Mouse (Mus musculus) brain, embryonic 14.5 days (tissue): ENCODE data around the gene Magi2. TPM values are rescaled to one million over a fixed set of nuclear protein-coding genes. Genes with fewer than 3 reads are reported as not detected.
A peak's percentile ranks its signal among the peaks of the same experiment; 100 is the strongest.

Source experiments
- DNase-seq: peaks from one replicate; pipeline ENCODE4 v3.0.0-alpha.2; 2011; ENCODE audit warnings: low read depth
- CTCF ChIP-seq: fragments of 200-500 bp; IDR thresholded peaks from 2 replicates; pipeline ENCODE4 v1.5.1; 2012; ENCODE audit warnings: inconsistent platforms, mild to moderate bottlenecking, moderate library complexity, borderline replicate concordance; ENCODE audit not compliant: insufficient read depth, insufficient read length; ENCODE audit errors: extremely low read depth
- POLR2A ChIP-seq: fragments of 200-500 bp; IDR thresholded peaks from 2 replicates; pipeline ENCODE4 v1.6.1; 2012; ENCODE audit warnings: mild to moderate bottlenecking, inconsistent platforms, borderline replicate concordance; ENCODE audit not compliant: poor library complexity, insufficient read depth, insufficient read length, severe bottlenecking; ENCODE audit errors: extremely low read depth
- polyA plus RNA-seq: library from polyadenylated mRNA; depleted of rRNA; stranded (reverse); fragments of >200 nt; gene quantifications from 2 replicates; pipeline ENCODE4 v1.2.3, GENCODE M21; 2012

Gene Magi2
- polyA plus RNA-seq, 1 experiment, result 36.9 TPM

DNA sequence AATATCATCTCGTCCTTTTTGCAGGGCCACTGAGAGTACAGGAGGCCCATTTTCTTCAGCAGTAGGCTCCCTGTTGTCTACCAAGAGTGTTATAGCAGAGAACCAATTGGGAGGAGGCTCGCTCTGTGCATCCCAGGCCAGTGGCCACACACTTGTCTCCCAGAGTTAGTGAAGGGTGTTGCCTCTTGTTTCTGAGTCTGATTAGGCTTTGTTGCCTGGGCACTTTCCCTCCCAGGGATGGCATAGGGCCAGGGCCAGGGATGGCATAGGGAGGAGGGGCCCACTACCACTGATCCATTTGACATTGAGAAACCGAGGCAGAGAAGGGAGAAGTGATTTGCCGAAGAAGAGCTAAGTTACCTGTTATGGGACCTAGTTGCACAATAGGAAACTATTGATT is 679.8 kb downstream of the Magi2 start:
- TF ChIP-seq CTCF (no peak), POLR2A (no peak)
- DNase-seq, result peak; percentile 55

- TF ChIP-seq POLR2A, result no peak
- no peak for TF ChIP-seq CTCF
- peak; percentile 84 for DNase-seq
Measured at GRCm38 (mm10) chr5:19907381-19907982, 680.6 kb downstream of the Magi2 start.

DNA sequence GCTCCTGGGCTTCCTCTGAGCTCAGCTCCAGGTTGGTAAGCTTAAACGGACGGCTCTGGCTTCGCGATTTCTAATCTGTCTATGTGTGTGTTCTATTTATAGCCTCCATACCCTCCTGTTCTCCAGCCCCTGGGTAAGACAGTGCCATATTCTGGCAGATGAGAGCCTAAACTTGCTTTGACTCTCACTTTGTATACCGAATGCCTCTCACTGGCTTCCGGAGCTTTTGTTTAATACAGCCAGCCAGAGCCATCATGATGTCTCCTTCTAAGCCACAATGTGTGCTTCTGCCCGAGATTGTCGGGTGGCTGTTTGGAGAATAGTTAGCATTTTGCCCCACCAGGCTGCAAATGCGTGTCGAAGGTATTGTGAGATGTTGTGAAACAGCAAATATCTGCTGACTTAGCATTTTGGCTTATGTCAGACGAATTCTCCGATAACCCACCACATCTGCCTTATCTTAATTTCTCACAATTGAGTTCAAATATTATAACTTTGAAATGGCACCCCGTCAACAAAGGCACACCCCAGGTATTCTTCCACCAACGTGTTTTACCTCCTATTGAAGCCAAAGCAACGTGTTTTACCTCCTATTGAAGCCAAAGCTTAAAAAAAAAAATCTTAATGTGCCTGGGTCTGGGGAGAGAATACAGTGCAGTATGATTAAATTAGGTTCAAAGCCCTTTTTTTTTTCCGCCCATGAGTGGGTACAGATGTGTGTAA is 681.3 kb downstream of the Magi2 start:
- no peak for TF ChIP-seq CTCF
- peak; percentile 23; the same call in 1 of the 2 replicates for TF ChIP-seq POLR2A
- no peak for DNase-seq

- peak; percentile 64 for DNase-seq
- TF ChIP-seq POLR2A, result no peak
- TF ChIP-seq CTCF, result no peak
Measured at GRCm38 (mm10) chr5:19908706-19909060, 681.8 kb downstream of the Magi2 start.

- 0 out of 2 replicates have a peak, but pooled peaks have one; percentile 20 for TF ChIP-seq POLR2A
- TF ChIP-seq CTCF, result no peak
- peak; percentile 85 for DNase-seq
Measured at GRCm38 (mm10) chr5:19909071-19909470, 682.2 kb downstream of the Magi2 start.

DNA sequence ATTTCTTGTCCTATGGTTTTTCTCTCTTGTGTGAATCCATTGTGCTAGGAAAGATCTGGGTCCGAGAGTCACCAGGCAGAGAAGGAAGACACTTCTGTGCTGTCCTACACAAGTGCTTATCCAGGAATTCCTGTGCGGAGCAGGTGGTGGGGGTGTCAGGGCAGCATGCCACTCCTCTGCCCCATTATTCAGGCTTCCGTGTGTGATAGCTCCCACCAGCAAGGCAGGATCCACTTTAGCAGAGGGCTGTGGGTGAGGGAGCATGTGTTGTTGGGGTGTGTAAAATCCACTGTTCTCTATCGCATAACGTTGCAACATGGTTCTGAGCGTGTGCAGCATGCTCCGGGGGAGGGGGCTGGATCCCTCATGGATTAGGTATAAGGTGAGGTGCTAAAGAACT is 682.8 kb downstream of the Magi2 start:
- TF ChIP-seq POLR2A (no peak), CTCF (no peak)
- peak; percentile 45 for DNase-seq

DNA sequence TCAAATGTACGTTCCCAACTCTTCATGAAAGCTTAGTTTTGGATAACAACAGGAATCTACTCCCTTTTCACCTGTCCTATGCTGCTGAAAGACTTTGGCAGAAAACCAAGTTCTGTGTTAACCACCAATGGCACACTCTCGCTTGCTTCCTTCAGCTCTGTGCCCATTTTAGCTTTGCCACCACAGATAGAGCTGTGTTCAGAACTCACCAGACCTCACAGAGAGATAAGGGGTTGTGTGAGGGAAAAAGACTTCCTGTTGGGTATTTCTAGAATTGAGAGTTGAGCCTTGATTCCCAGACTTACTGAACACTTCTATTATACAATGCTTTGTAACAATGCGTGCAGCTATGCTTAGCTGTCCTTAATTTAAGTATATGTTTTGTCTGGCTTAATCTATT is 705.3 kb downstream of the Magi2 start:
- TF ChIP-seq CTCF (no peak), POLR2A (no peak)
- DNase-seq, result no peak

- DNase-seq, result peak; percentile 35
Measured at GRCm38 (mm10) chr5:19933190-19933589, 706.4 kb downstream of the Magi2 start.

GRCm38 (mm10) chr5:19951102-19951501 is 724.3 kb downstream of the Magi2 start:
- no peak for TF ChIP-seq POLR2A
- TF ChIP-seq CTCF, result no peak
- no peak for DNase-seq

More at GRCm38 (mm10) chr5:19933190-19933589, 706.4 kb downstream of the Magi2 start:
- TF ChIP-seq CTCF (peak; percentile 23; the same call in 1 of the 2 replicates), POLR2A (no peak)

DNA sequence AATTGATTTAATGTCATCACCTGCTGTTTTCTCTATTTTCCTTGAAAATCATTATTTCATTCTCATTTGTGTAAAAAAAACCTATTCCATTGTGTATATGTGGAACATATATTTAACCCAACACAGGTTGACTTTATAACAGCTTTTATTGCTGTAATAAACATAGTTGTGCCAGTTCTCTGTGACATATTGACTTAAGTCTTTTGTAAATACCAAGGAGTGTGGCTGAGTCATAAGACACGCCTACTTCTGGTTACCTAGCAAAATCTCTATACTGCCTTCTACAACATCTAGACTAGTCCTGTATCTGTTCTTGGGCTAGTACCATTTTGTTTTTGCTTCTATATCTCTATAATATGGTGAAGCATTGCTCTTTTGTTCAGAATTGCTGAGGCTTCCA is 737.3 kb downstream of the Magi2 start:
- TF ChIP-seq CTCF (no peak), POLR2A (no peak)

GRCm38 (mm10) chr5:19972736-19973135 is 745.9 kb downstream of the Magi2 start:
- no peak for DNase-seq
- no peak for TF ChIP-seq POLR2A
- no peak for TF ChIP-seq CTCF

More for the DNA sequence above, 737.3 kb downstream of the Magi2 start:
- no peak for DNase-seq

DNA sequence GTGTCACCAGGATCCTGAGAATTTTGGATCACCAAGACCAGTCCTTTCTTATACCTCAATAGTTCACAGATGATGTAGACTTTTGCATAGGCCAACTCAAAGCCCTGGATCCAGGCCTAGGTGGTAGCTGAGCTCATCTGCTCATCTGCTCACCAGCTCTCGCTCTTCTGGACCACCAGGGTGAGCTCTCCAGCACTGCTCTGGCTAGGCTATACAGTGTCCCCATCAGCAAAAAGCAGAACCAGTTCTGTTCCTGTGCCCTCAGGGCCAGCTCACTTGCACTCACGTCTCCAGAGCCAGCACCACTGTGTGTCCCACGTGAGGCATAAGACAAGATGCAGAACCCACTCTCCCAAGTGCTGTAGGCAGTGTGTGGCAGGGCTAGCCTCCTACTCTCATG is 747.0 kb downstream of the Magi2 start:
- DNase-seq, result no peak

GRCm38 (mm10) chr5:19981518-19981917 is 754.7 kb downstream of the Magi2 start:
- peak; percentile 29 for DNase-seq
- TF ChIP-seq CTCF (no peak), POLR2A (no peak)

More for the DNA sequence above, 747.0 kb downstream of the Magi2 start:
- no peak for TF ChIP-seq POLR2A
- TF ChIP-seq CTCF, result no peak

- TF ChIP-seq POLR2A (no peak), CTCF (no peak)
- peak; percentile 87 for DNase-seq
Measured at GRCm38 (mm10) chr5:19982031-19982430, 755.2 kb downstream of the Magi2 start.
